Mouse (Mus musculus) stomach, postnatal 0 days (tissue): ENCODE results near the gene Fblim1. TPM values are rescaled to one million over a fixed set of nuclear protein-coding genes. Genes with fewer than 3 reads are reported as not detected.

ENCODE experiments used
- ATAC-seq: fragments of 200-750 bp; cut with Nextera tagmentation; 2 replicates; pipeline ENCODE4 v1.8.0; 2017; ENCODE audit not compliant: low FRiP score, low TSS enrichment
- DNase-seq: peaks from one replicate; pipeline ENCODE4 v3.0.0-alpha.2; 2016; ENCODE audit warnings: low spot score
- H3K27ac ChIP-seq: fragments of 300-500 bp; sonication (generic); replicated peaks from 2 replicates; pipeline ENCODE4 v1.5.1; 2014; ENCODE audit warnings: mild to moderate bottlenecking, control low read depth
- H3K27me3 ChIP-seq: fragments of 300-500 bp; sonication (generic); 2 replicates; pipeline ENCODE4 v1.6.1; 2014; ENCODE audit warnings: low read length; ENCODE audit not compliant: control insufficient read depth, insufficient read depth
- H3K36me3 ChIP-seq: fragments of 300-500 bp; sonication (generic); 2 replicates; pipeline ENCODE4 v1.6.1; 2014; ENCODE audit warnings: low read length, mixed read lengths; ENCODE audit not compliant: control insufficient read depth, insufficient read depth
- H3K4me1 ChIP-seq: fragments of 300-500 bp; sonication (generic); replicated peaks from 2 replicates; pipeline ENCODE4 v1.6.1; 2014; ENCODE audit warnings: antibody characterized with exemption; ENCODE audit not compliant: control insufficient read depth, insufficient read depth
- H3K4me2 ChIP-seq: fragments of 300-500 bp; sonication (generic); replicated peaks from 2 replicates; pipeline ENCODE4 v1.6.1; 2014; ENCODE audit warnings: low read depth, mild to moderate bottlenecking, control low read depth, moderate library complexity
- H3K4me3 ChIP-seq: fragments of 300-500 bp; sonication (generic); 2 replicates; pipeline ENCODE4 v1.5.1; 2014; ENCODE audit warnings: low read depth, low read length, control low read depth
- H3K9ac ChIP-seq: fragments of 300-500 bp; sonication (generic); 2 replicates; pipeline ENCODE4 v1.6.1; 2014; ENCODE audit warnings: mild to moderate bottlenecking, low read length, control low read depth, mixed read lengths
- H3K9me3 ChIP-seq: fragments of 300-500 bp; sonication (generic); 2 replicates; pipeline ENCODE4 v1.6.1; 2016; ENCODE audit warnings: low read length; ENCODE audit not compliant: control insufficient read depth
- CTCF ChIP-seq: IDR thresholded peaks from 2 replicates; pipeline ENCODE4 v1.5.1; 2016; ENCODE audit warnings: antibody characterized with exemption, low read depth, mild to moderate bottlenecking, moderate library complexity
- EP300 ChIP-seq: optimal IDR thresholded peaks from 2 replicates; pipeline ENCODE3; 2016; ENCODE audit warnings: antibody characterized with exemption
- WGBS: fragments of 180-500 bp; shearing (Covaris S2); extraction: QIAGEN DNeasy Blood & Tissue Kit; methylation state at CpG from one replicate; pipeline ENCODE4 v1.1.7; 2014; 5-methylcytosine and 5-hydroxymethylcytosine counted together
- polyA plus RNA-seq: library from polyadenylated mRNA; unstranded; fragments of >200 nt; fragmentation: Nextera tagmentation; extraction: Ambion mirVana; gene quantifications from 2 replicates; pipeline ENCODE4 v1.2.1, GENCODE M21; 2015

The Fblim1 gene
- polyA plus RNA-seq, 1 experiment from 2014 or later, result 45.1 TPM

DNA sequence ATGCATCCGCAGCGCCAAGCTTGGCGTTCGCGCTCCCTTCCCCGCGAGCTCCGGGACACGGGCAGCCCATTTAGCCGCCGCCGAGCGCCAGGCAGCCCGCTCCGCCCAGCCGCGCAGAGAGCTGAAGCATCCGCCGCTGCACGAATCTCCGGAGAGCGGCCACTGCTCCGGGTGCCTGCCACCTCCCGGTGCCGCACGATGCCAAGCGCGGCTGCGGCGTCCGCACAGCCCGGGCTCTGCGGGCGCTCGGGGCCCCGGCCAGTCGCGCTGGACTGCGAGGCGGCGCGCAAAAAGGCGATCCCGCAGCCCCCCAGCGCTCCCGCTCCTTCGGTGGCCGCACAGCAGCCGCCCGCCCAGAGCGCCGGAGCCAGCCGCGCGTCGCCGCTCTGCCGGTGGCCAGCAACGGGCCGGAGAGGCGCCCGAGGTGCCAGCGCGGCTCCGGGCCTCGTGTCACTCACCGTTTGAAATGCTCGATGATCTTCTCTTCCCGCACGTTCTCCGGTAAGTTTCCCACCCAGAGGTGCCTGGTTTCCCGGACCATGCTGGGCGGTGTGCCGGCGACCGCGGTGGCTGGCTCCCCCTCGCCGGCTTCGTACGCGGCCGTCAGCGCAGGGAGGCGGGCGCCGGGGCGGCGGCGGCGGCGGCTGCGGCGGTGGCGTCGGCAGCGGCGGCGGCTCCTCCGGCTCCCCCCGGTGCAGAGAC, 68.0 kb downstream of the Fblim1 start:
- Histone ChIP-seq H3K4me3 (peak overlapping the region; percentile 93), H3K27ac (peak overlapping the region; percentile 98), H3K4me2 (peak overlapping the region; percentile 96), H3K9me3 (no peaks in the 10 kb centered on the region), H3K4me1 (no peaks in the 10 kb centered on the region; the same call in 1 of the 2 replicates), H3K27me3 (no peaks in the 10 kb centered on the region), H3K9ac (peak overlapping the region; percentile 94), H3K36me3 (no peaks in the 10 kb centered on the region)
- DNase-seq, result peak; percentile 57
- 0% methylated on average over 75 of the region's 101 CpGs for WGBS
- TF ChIP-seq EP300 (no peak), CTCF (no peak)
- peak; percentile 24; the same call in 1 of the 2 replicates for ATAC-seq

- ATAC-seq, result no peak
- peak overlapping the region; percentile 96 for H3K4me2 ChIP-seq
- no peaks in the 10 kb centered on the region for H3K27me3 ChIP-seq
- H3K9ac ChIP-seq, result peak overlapping the region; percentile 94
- H3K27ac ChIP-seq, result peak overlapping the region; percentile 98
- H3K36me3 ChIP-seq, result no peaks in the 10 kb centered on the region
- H3K4me1 ChIP-seq, result no peaks in the 10 kb centered on the region; the same call in 1 of the 2 replicates
- no peak for DNase-seq
- under 1% methylated on average over 14 of the region's 14 CpGs for WGBS
- peak overlapping the region; percentile 93 for H3K4me3 ChIP-seq
- TF ChIP-seq EP300 (no peak), CTCF (no peak)
- H3K9me3 ChIP-seq, result no peaks in the 10 kb centered on the region
Measured at GRCm38 (mm10) chr4:141537226-141537610, 68.7 kb downstream of the Fblim1 start.

DNA sequence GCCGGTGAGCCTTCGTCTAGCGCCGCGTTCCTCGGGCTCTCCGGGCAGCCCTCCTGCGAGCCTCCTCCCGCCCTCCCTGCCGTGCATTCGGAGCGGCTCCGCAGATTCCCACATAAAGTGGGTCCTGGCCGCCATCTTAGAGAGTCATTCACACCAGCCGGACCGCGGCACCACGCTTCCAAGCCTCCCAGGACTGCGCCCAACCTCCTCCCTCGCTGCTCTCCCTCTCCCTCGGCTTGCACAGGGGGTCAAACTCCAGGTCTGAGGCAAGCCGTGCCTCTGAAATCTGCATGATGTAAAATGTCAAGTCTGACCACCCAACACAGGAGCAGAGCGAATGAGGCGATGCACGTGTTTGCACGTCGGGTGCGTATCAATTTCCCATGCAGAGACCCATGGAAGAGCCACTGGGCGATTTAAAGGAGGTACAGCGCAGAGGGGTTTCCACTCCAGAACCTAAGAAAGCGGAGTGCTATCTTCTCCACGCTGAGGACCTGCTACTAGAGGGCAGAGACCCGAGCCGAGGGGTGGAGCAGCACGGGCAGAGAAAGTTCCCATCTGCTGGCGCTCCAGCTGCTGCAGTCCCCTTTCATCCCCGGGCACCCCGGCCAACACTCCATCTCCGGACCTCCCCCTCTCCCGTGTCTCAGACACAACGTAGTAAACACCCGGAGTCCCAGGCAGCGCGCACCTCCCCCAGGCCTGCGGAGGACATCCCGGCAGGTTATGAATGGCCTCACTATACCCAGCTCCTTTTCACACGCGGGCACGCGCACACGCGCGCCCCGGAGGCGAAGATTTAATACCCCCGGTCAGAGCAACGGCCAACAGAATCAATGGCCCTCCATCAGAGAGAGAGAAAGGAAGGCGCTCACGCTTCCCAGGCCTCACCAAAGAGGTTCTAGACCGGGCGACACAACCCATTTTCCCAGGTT, 69.3 kb downstream of the Fblim1 start:
- DNase-seq, result peak; percentile 76
- peak overlapping the region; percentile 93 for H3K4me3 ChIP-seq
- peak overlapping the region; percentile 98 for H3K27ac ChIP-seq
- TF ChIP-seq EP300, result no peak
- no peak for TF ChIP-seq CTCF
- peak overlapping the region; percentile 96 for H3K4me2 ChIP-seq
- H3K36me3 ChIP-seq, result no peaks in the 10 kb centered on the region
- H3K27me3 ChIP-seq, result no peaks in the 10 kb centered on the region
- peak overlapping the region; percentile 94 for H3K9ac ChIP-seq
- no peaks in the 10 kb centered on the region for H3K9me3 ChIP-seq
- peak; percentile 45 for ATAC-seq
- WGBS, result under 1% methylated on average over 61 of the region's 61 CpGs
- no peaks in the 10 kb centered on the region; the same call in 1 of the 2 replicates for H3K4me1 ChIP-seq

GRCm38 (mm10) chr4:141534947-141535680, 70.8 kb downstream of the Fblim1 start:
- H3K27me3 ChIP-seq, result no peaks in the 10 kb centered on the region
- no peak overlapping the region for H3K4me3 ChIP-seq
- no peaks in the 10 kb centered on the region for H3K36me3 ChIP-seq
- TF ChIP-seq CTCF, result peak; percentile 68
- TF ChIP-seq EP300, result no peak
- 27% methylated on average over 9 of the region's 11 CpGs for WGBS
- H3K4me1 ChIP-seq, result no peaks in the 10 kb centered on the region; the same call in 1 of the 2 replicates
- no peaks in the 10 kb centered on the region for H3K9me3 ChIP-seq
- H3K4me2 ChIP-seq, result peak overlapping the region; percentile 96
- ATAC-seq, result no peak
- DNase-seq, result peak; percentile 78
- H3K9ac ChIP-seq, result no peak overlapping the region
- peak overlapping the region; percentile 98 for H3K27ac ChIP-seq

GRCm38 (mm10) chr4:141530979-141531378, 74.9 kb downstream of the Fblim1 start:
- Histone ChIP-seq H3K27me3 (no peaks in the 10 kb centered on the region), H3K4me2 (no peak overlapping the region), H3K4me1 (no peaks in the 10 kb centered on the region), H3K36me3 (no peaks in the 10 kb centered on the region), H3K4me3 (no peak overlapping the region), H3K27ac (no peak overlapping the region), H3K9me3 (no peaks in the 10 kb centered on the region), H3K9ac (no peak overlapping the region)
- 72% methylated on average over 15 of the region's 15 CpGs for WGBS
- no peak for TF ChIP-seq CTCF
- no peak for TF ChIP-seq EP300
- no peak for ATAC-seq
- DNase-seq, result no peak
